14 mouse cellular contexts compared by ENCODE assay signal in genomic region chr5:119601390-119601789, GRCm38 (mm10).
"Had no signal": no experiment of that assay in that cellular context is flagged by ENCODE, and none has a peak within 500 bp of the region (broad histone marks: within the 10 kb centered on the region; RNA-seq: fewer than 3 reads in every experiment).

No protein-coding gene starts in this region.

- H3K4me3 ChIP-seq: liver, embryonic 13.5 days; liver, embryonic 15.5 days; megakaryocyte, embryonic 14.5 days; midbrain, embryonic 13.5 days; midbrain, embryonic 15.5 days; neural tube, embryonic 12.5 days had no signal

- H3K9ac ChIP-seq: liver, embryonic 13.5 days; liver, embryonic 15.5 days; liver, postnatal 0 days; midbrain, embryonic 13.5 days; midbrain, embryonic 15.5 days; neural tube, embryonic 12.5 days had no signal

- H3K27me3 ChIP-seq: liver, embryonic 13.5 days; liver, embryonic 15.5 days; megakaryocyte, embryonic 14.5 days; midbrain, embryonic 13.5 days; midbrain, embryonic 15.5 days had no signal

- H3K27ac ChIP-seq: liver, embryonic 13.5 days; liver, embryonic 15.5 days; macrophage; midbrain, embryonic 13.5 days; midbrain, embryonic 15.5 days; neural tube, embryonic 12.5 days had no signal

- H3K36me3 ChIP-seq: liver, embryonic 13.5 days; liver, embryonic 15.5 days; midbrain, embryonic 13.5 days; midbrain, embryonic 15.5 days; neural tube, embryonic 12.5 days had no signal

- DNase-seq: liver, embryonic 13.5 days; liver, postnatal 0 days; right cerebral cortex, postnatal 14 days; spleen, adult 18-20 months; thymus, adult 18-20 months; thymus, postnatal 14 days; thymus, postnatal 36 days had no signal

- ATAC-seq: liver, postnatal 0 days; midbrain, embryonic 13.5 days; midbrain, embryonic 15.5 days had no signal

- H3K4me1 ChIP-seq: liver, embryonic 13.5 days; liver, embryonic 15.5 days; megakaryocyte, embryonic 14.5 days; midbrain, embryonic 13.5 days; neural tube, embryonic 12.5 days had no signal

- H3K4me2 ChIP-seq: liver, embryonic 11.5 days; liver, embryonic 13.5 days; liver, embryonic 15.5 days; midbrain, embryonic 13.5 days; midbrain, embryonic 15.5 days; neural tube, embryonic 12.5 days had no signal

- H3K9me3 ChIP-seq: liver, embryonic 13.5 days; liver, embryonic 15.5 days; midbrain, embryonic 15.5 days; neural tube, embryonic 12.5 days had no signal
